Mouse (Mus musculus) adrenal gland (tissue): ENCODE measurements around the gene Akap12.

ENCODE experiments used
- intact Hi-C: fragments of 180-260 bp; cut with DNase I; formaldehyde crosslinking; loops from one replicate; pipeline ENCODE4 v1.15.1; 2025
- long read RNA-seq, 2 experiments: library from polyadenylated mRNA; unstranded; transcript quantifications; one replicate each; pipeline ENCODE4 v2.0.0; 2020; ENCODE audit warnings: borderline replicate concordance in 1 of 2; ENCODE audit not compliant: insufficient replicate concordance in 1 of 2

Gene Akap12
- long read RNA-seq, experiment 1, partial matches to known transcripts: 2 of 5 reads
- long read RNA-seq, experiment 1, other reads (novel, unspliced or antisense): 3 of 5 reads
- long read RNA-seq, experiment 2, partial matches to known transcripts: 0 of 8 reads
- long read RNA-seq, experiment 2, other reads (novel, unspliced or antisense): 8 of 8 reads

DNA sequence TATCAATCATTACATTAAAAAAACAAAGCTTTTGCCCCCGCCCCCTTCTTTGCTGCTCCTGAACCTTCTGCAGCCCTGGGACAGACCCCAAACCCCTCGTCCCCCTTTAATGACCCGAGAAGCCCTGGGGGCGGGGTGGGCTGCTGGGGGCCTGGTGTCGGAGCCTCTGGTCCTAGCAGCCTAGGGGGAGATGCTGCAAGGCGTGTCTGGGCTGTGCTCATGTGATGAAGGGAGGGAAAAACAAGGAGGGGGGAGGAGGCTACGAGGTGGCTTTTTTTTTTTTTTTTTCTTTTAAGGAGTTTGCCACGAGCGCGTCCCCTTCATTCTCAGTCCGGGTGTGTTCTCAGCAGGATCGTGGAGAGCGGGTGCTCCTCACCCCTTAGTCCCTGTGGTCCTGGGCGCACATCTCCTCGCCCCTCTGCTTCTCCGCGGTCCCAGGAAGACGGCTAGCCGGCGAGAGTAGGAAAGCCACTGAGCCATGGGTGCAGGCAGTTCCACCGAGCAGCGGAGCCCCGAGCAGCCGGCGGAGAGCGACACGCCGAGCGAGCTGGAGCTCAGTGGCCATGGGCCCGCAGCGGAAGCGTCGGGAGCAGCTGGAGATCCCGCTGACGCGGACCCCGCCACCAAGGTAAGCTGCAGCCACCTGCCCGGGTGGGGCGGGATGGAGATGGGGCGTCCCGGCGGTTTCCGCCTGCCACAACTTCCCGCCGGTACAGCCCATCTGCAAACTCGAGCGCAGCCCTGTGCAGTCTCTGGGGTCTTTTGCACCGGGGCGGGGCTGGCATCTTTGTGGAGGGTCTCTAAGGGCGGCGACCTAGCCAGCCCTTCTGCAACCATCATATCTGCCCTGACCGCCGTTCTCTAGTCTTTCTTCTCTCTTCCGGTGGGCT, at the start of gene Akap12:
Akap12 (plus strand) TSS at position 340 of the 890 bp plus-strand sequence.
- intact Hi-C loops: no loop called here

DNA sequence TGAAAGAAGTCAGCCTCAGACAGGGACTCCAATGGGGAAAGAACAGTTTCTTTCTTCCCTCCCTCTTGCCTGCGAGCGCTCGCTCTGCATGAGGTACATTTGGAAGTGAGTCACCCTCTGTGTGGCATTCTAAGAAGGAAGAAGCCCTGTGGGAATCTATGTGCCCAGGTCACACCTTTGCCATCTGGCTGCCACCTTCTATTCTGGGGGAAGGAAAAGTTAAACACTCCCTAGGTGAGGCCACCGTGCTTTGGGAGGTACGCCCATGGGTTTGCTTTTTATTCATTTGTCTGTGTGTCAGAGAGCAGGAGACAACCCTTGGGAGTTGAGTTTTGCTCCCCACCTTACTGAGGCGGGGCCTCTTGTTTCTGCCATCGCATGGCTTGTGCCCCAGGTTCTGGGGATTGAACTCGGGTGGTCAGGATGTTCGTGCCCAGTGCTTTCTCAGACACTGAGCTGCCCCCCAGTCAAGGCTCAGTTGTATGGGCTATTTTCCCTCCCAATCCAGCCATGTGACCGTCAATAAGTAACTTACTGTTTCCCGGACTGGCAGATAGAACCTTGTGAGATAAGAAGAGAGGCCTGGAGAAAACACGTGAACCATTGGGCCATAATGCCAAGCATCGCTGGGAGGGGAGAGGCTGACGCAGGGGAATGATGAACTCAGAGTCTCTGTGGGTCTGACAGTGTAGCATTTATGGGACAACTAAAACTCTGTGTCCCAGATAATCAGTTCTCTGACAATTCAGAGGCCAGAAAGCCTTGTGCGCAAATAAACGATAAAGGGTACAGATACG, 35.4 kb upstream of the Akap12 start:
- intact Hi-C loops: no loop called here

DNA sequence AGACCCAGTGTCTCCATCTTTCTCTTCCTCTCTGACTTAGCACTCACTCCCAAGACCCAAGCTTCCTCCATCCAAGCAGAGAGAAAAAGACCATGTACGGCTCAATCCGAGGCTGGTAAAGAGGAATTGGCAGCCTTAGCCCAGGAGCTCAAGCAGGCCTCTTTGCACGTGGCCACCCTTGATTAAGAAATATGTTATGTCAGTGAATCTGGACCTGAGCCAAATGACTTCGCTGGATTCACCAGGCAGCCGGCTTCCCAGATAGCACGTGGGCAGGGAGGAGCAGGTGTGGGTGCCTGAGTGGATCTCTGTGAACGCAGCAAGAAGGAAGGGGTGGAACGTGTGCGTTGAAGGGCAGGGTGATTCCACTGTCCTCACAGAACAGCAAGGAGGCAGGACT, 33.1 kb upstream of the Akap12 start:
- intact Hi-C loops: no loop called here

DNA sequence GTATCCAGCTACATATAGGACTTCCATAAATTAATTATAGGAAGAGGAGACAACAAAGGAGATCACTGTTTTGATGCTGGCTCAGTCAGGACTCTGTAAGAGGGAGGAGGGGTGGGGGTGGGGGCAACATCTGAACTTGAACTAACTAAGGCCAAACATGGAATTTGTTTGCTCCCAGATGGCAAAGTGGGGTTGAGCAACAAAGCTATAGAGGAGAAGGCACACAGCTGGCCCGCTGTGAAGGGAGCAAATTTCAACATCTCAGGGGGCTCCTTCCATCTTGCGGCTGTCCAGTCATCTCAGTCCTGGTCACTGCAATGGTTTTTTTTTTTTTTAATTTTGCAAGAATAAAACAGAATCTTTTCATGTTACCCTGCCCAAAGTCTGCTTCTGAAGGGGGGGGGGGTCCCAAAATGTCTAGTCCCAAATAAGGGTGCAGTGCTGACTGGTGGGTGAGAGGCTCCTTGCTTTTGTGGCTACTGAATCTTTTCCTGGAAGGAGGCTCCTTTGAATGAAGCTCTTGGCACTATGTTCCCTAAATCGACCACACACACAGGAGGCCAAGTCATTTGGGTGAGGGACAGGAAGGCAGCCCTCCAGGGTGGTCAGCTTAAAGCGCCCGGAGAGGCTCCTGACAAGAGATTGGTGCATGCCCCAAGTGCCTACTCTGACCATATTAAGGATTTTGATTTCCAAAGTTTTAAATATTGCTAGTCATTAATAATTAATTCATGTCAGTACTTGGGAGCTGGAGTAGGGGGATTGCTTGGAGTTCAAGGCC, 26.2 kb upstream of the Akap12 start:
- intact Hi-C loops: no loop called here

DNA sequence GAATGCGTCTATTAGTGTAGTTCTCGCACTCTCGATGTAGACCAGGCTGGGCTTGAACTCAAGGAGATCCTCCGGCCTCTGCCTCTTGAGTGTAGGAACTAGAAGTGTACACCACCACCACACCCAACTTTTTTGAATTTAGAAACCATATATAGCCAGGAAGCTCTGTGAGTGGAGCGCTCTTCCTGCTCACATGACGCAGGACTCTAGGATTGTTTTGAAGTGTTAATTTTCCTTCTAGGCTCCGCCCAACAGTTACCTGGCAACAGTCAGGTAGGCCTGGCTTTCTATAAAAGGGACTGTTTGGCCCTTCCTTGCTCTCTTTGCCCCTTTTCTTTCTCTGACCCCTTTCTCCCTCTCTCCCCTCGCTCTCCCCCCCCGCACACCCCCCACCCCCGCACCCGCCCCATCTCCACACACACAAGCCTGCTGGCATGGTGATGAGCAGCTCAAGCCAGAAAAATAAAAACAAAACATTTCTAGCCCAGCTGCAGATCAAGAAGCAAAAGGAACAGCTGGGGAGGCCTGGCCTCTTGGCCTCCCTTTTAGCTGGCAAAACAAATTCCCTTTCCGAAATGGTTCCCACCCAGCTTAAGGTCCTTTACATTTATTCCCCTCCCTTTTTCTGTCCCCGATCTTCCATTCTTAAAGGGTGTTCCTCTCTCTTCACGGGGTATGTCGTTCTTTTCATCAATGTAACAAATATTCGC, 22.4 kb upstream of the Akap12 start:
- intact Hi-C loops: no loop called here

DNA sequence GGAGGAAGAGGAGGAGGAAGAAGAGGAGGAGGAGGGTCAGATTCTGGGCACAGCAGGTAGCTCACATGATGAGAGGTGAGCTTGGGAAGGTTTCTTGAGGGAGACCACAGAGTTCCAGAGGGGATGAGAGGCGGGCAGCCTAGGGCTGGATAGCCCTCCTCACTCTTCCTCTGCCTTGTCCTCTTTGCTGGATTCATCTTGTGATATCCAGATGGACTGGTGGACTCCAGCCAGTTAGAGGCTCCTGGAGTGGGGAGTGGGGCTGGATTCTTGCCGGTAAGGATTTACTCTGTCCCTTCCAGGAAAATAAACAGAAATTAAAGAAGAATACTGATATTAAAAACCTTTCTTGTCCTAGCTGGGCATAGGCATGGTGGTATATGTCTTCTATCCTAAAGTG, 20.4 kb upstream of the Akap12 start:
- intact Hi-C loops: no loop called here

DNA sequence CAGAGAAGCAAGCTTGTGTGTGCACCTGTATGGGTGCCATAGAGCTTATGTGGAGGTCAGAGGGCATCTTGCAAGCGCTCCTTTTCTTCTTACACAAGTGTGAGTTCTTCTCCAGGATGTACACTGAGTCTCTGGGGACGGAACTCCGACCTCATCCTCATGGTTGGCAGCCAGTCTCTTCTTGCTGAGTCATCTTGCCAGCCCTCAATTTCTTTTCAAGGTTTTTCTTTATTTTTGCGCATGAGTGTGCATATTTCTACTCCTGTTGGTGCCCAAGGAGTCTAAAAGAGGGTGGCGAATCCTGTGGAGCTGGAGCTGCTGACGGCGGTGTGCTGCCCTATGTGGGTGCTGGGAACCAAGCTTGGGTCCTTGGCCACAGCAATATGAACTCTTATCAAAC, 19.8 kb upstream of the Akap12 start:
- intact Hi-C loops: no loop called here

DNA sequence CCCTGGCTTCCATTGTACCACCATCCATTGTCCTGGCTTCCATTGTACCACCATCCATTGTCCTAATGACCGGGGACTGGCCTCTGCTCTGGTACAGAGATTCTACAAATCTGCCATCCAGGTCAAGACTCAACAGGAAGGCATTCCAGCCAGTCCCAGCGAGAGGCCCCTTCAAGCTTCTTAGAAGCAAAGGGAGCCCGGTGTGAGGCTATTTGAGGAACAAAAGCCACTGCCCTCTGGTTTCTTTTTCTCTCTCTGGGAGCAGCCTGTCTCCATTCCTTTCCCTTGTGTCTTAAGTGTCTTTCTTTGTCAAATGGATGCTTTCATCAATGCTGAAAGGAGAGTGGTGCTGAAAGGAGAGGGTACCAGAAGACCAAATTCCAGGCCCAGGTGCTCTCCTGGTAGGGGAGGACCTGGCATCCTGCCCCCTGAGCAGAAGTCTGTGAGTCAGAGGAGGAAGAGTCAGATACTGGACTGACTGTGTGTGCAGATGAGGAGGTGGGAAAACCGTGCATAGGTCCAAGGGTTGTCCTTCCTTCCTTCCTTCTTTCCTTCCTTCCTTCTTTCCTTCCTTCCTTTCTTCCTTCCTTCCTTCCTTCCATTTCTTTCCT, 16.8 kb upstream of the Akap12 start:
- intact Hi-C loops: no loop called here

DNA sequence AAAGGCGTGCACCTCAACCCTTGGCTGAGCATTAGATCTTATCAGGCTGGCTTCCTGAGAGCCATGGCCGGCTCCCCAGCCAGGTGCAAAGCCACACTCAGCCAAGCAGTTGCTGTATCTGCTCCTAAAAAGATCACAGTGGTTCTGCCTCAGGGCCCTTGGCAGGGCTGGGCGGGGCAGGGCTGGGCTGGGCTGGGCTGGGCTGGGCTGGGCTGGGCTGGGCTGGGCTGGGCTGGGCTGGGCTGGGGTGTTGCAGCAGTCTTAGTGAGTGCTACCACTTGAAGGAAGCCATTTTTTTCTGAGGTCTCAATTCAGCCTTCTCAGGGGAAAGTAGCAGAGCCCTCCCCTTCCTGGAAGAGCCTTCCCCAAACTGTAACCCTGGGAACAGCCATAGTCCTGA, 15.5 kb upstream of the Akap12 start:
- intact Hi-C loops: no loop called here

DNA sequence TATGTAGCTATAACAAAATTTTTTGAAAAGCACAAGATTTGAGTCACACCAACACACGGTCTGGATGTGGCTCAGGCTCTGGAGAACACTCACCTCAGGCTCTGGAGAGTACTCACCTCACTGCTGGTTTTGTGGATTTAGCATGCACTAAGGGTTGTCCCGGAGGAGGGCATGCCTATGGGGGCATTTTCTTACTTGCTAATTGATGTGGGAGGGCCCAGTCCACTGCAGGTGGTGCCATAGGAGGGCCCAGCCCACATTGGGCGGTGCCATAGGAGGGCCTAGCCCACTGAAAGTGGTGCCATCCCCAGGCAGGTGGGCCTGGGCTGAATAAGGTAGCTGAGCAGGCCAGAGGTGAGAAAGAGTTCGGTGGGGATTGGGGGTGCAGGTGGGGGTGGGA, 12.6 kb upstream of the Akap12 start:
- intact Hi-C loops: no loop called here

DNA sequence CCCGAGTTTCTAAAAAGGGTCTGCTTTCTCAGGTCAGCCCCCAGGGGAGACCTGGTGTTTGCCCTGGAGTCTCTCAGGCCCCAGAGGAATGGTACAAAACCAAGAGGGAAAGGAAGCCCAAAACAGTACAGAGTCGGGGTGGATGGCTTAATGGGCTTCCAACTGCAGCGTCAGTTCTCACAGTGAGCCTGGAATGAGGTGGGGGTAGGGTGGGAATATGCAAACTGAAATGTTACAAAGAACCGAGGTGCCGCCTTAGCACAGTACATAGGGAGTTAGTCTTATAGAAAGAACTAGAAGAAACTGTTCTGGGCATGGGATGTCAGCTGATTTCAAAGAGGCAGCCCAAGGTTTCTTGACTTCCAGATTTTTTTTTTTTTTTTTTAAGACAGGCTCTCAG, 11.7 kb upstream of the Akap12 start:
- intact Hi-C loops: no loop called here

DNA sequence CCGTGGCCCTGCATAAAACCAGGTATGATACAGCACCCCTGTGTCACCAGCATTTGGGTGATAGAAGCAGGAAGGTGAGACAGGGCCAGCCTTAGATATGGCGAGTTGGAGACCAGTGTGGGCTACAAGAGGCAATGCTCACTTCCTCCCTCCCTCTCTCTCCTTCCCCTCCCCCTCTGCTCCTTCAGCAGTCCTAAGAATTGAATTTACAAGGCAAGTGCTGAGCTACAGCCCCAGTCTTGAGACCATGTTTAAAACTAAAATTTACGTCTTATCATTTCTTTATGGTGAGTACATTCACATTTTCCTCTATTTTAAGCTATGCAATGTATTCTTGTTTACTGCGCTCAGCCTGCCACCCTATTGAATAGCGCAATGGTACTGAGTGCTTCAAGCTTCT, 5.3 kb upstream of the Akap12 start:
- intact Hi-C loops: no loop called here

DNA sequence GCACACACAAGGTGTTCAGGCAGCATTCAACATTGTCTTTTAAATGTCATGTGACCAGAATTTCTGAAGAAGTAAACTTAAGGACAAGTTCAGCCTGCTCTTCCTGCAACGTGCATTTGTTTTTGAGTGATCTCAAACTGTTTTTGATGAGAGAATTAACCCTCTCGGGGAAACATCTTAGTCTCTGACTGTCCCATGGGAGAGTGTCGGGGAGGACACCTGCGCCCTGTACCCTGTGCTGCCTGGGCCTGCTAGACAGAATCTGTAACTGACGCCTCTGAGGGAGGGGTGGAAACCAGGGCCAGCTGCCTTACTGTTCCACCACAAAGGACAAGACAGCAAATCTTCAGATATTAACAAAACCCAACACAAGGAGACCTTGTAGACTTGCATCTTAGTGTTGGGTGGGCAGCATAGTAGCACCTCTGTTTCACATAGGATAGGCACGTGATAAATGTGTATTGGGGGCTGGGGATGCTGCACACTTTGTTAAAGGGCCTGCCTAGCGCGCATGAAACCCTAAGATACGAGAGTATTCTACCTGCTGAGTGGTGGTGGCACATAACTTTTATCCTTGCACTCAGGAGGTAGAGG, 4.7 kb upstream of the Akap12 start:
- intact Hi-C loops: no loop called here

DNA sequence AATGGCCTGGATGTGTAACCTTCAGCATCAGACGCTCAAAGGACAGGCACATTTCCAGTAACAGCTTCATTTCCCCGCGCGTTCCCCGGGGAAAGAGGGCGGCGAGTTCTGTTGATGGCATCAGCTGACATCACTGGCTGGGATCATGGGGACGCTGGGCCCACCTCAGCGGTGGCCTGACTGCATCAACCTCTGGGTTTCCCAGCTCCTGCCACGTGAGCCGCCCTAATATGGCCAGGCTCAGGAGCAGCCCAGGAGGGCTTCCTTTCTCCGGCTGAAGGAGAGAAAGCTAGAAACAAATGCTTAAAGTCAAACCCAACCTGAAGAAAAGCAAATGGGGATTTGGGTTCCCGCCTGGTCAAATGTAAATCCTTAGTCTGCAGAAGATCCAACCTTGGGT, 539 bp upstream of the Akap12 start:
- intact Hi-C loops: no loop called here

DNA sequence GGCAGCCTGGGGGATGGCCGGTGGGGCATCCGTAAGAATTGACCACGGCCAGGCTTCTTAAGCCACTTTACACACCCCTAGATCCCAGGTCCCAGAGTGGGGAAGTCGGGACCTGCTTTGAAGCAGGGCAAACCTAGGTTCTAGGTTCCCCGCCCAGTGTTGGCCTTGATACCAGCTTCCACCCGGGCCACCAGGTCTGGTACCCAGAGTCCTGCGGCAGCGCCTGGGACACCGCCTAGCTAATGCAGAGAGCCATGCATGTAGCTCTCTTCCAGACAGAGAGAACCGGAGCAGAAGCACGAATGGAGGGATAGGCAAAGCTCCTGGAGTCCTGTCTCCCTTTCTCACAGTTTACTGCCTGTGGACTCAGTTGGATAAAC, 741 bp downstream of the Akap12 start:
- intact Hi-C loops: no loop called here

DNA sequence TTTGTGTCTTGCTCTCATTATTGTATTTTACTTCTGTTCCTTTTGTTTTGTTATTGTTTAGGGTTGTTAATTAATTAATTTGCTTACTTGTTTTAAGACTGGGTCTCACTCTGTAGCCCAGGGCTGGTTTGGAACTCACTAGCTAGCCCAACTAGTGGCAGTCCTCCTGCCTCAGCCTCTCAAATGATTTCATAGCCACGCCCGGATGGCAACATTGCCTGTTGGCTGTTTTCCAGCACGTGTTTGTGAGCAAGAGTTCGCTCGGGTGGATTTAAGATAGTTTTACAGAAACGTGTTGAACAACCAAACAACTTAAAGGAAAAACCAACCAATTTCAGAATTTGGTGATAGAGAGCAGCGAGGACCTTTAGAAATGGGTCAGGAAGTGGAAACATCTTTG, 1.3 kb downstream of the Akap12 start:
- intact Hi-C loops: no loop called here

DNA sequence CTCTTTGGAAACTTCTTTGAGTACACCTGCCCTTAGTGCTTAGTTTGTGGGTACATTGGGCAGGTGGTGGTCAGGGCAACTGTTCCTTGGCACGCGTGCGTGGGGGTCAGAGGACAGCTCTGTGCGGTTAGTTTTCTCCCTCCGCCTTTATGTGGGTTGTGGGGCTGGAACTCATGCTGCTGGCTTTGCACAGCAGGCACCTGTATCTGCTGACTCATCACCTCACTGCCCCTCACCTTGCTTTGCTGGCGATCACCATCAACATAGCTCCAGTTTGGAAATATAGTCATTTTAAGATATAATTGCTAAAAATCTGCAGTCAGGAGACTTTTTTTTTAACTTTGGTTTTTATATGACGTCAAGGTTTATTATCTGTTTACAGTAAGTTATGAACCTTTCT, 2.0 kb downstream of the Akap12 start:
- intact Hi-C loops: no loop called here

DNA sequence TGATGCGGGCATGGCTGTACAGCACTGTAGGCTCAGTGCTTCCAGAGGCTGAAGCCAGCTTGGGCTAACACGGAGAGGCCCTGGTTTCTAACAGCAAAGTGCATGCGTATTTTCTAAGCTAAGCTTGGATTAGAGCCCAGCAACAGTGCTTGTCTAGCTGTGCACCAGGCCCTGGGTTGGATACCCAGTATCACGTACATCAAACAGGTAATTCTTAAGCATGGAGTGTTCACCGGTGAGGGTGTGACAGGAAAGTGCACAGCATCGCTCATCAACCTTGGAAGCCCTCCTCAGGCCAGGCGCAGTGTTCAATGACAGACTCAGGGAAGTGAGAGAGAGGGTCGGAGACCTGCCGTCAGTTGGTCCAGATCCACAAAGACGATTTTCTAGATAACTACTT, 9.4 kb downstream of the Akap12 start:
- intact Hi-C loops: no loop called here

DNA sequence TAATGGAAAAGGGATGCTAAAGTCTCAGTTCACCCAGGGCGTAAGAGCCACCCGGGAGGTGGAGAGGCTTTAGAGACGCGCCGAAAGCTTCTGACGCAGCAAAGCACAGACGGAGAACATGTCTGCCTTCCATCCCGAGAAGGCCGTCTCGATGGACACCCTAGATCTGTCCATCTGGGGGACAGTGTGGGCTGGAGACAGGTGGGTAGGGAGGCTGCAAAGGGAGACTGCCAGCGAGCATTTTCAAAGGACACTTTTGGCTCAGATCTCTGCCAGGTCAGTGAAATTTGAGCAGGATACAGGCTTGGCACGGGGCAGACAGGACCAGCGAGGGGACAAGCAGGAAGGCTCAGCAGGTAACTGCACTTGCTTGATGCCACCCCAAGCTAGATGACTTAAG, 9.9 kb downstream of the Akap12 start:
- intact Hi-C loops: no loop called here

DNA sequence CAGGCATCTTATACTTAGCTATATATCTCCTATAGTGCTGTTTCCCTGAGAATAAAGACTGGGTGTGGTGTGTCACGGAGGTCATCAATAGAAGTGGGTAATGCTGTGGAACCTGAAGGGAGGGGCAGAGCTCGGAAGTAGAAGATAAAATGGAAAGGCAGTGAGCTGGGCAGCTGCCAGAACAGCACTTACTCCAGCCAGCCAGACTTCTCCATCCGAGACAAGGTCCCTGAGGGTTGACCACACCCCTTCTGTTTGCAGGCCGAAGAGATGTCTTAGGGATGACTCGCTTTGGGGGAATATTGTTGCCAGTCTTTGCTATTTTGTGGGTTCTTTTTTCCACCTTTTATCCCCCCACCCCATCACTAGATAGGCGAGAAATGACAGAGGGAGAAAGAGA, 11.9 kb downstream of the Akap12 start:
- intact Hi-C loops: no loop called here
